Mouse (Mus musculus) heart, embryonic 10.5 days (tissue): ENCODE data around the gene Sh3glb2. TPM values are rescaled to one million over a fixed set of nuclear protein-coding genes. Genes with fewer than 3 reads are reported as not detected.
A peak's percentile ranks its signal among the peaks of the same experiment; 100 is the strongest.

Source experiments
- DNase-seq: peaks from one replicate; pipeline ENCODE4 v3.0.0-alpha.2; 2017; ENCODE audit warnings: low spot score
- H3K27ac ChIP-seq: fragments of 300-500 bp; sonication (generic); 2 replicates; pipeline ENCODE4 v1.5.1; 2016; ENCODE audit warnings: mild to moderate bottlenecking
- H3K27me3 ChIP-seq: fragments of 300-500 bp; sonication (generic); 2 replicates; pipeline ENCODE4 v1.6.1; 2016; ENCODE audit warnings: mild to moderate bottlenecking; ENCODE audit not compliant: poor library complexity, insufficient read depth, severe bottlenecking
- H3K36me3 ChIP-seq: fragments of 300-500 bp; sonication (generic); 2 replicates; pipeline ENCODE4 v1.6.1; 2016; ENCODE audit warnings: mild to moderate bottlenecking, moderate library complexity
- H3K4me1 ChIP-seq: fragments of 300-500 bp; sonication (generic); 2 replicates; pipeline ENCODE4 v1.6.1; 2016; ENCODE audit warnings: mild to moderate bottlenecking
- H3K4me3 ChIP-seq: fragments of 300-500 bp; sonication (generic); 2 replicates; pipeline ENCODE4 v1.5.1; 2016; ENCODE audit warnings: mild to moderate bottlenecking, moderate library complexity
- H3K9me3 ChIP-seq: fragments of 300-500 bp; sonication (generic); 2 replicates; pipeline ENCODE4 v1.6.1; 2016; ENCODE audit warnings: mild to moderate bottlenecking, moderate library complexity
- WGBS: fragments of 180-500 bp; shearing (Covaris S2); methylation state at CpG from one replicate; pipeline ENCODE4 v1.1.7; 2016; 5-methylcytosine and 5-hydroxymethylcytosine counted together
- polyA plus RNA-seq: library from polyadenylated mRNA; unstranded; fragments of >200 nt; fragmentation: Nextera tagmentation; extraction: Ambion mirVana; gene quantifications from 2 replicates; pipeline ENCODE4 v1.2.1, GENCODE M21; 2016

Sh3glb2 gene
- polyA plus RNA-seq, 1 experiment from 2014 or later = 101 TPM

DNA sequence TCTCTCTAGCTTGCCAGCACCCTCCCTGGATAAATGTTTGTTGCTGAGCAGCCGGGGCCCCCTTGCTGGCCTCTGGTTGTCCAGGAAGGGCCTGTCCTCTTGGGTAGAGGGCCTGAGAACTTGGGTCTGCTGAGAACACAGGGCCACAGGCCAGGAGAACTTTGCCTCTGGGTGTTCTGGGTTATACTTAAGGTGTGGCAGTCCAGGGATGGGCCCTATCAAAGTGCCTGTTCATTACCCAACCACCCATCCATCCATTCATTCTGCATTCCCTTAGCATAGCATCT lies 34.2 kb upstream of the Sh3glb2 start:
- Histone ChIP-seq H3K36me3 (peaks cover 32% of the 10 kb centered on the region), H3K9me3 (no peaks in the 10 kb centered on the region), H3K4me3 (peak overlapping the region; percentile 84), H3K27ac (peak overlapping the region; percentile 91), H3K27me3 (no peaks in the 10 kb centered on the region), H3K4me1 (peaks cover 33% of the 10 kb centered on the region)
- 63% methylated on average over 1 of the region's 1 CpGs for WGBS
- no peak for DNase-seq

- peak; percentile 83 for DNase-seq
- Histone ChIP-seq H3K4me3 (peak overlapping the region; percentile 84), H3K27ac (peak overlapping the region; percentile 91), H3K4me1 (peaks cover 29% of the 10 kb centered on the region), H3K9me3 (no peaks in the 10 kb centered on the region), H3K27me3 (no peaks in the 10 kb centered on the region), H3K36me3 (peaks cover 27% of the 10 kb centered on the region)
- WGBS = under 1% methylated on average over 54 of the region's 54 CpGs
Observed at GRCm38 (mm10) chr2:30392577-30393369, 33.6 kb upstream of the Sh3glb2 start.

DNA sequence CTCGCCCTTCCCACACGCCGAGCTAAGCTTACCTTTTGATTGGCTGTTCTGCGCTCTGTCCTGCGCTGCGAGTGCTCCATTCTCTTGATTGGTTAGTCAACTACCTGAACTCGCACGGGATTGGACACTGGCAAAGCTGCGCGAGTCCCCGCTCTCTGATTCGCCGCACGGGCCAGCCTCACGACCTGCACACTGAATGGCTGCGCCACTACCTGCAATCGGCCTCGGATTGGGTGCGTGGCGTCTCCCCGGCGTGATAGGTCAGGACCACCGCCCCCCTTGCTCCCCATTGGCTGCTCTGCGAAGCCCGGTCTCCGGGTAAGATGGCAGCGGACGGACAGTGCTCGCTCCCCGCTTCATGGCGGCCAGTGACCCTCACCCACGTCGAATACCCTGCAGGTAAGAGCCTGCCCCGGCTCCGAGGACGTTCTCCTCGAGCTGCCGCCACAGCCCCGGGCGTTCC lies 33.0 kb upstream of the Sh3glb2 start, which contains the start of gene Dolpp1:
Gene Dolpp1, plus strand, starts transcription at position 141 of the 463 bp plus-strand sequence.
- peak; percentile 100 for DNase-seq
- H3K9me3 ChIP-seq = no peaks in the 10 kb centered on the region
- H3K27ac ChIP-seq = peak within 1 kb of the TSS; percentile 91
- under 1% methylated on average over 40 of the region's 40 CpGs for WGBS
- H3K4me3 ChIP-seq = peak within 1 kb of the TSS; percentile 84
- peaks cover 29% of the 10 kb centered on the region for H3K4me1 ChIP-seq
- H3K27me3 ChIP-seq = no peaks in the 10 kb centered on the region
- peaks cover 21% of the 10 kb centered on the region for H3K36me3 ChIP-seq

DNA sequence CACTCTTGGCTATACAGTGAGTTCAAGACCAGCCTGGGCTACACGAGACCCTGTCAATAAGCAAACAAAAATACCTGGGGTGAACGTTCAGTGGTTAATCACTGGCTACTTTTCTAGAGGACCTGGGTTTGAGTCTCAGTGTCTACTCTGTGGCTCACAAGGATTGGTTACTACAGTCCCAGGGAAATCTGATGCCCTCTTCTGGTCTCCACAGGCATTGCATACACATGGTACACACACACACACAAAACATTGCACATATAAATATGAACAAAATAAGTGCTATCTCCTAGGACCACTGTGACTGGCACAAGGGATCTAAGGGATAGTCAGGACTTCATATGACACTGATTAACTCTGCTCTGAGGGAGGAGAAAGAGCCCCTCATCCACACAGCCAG lies 29.9 kb upstream of the Sh3glb2 start:
- no peak for DNase-seq
- peaks cover 19% of the 10 kb centered on the region for H3K36me3 ChIP-seq
- WGBS = 91% methylated on average over 2 of the region's 2 CpGs

GRCm38 (mm10) chr2:30386913-30387312 lies 27.8 kb upstream of the Sh3glb2 start:
- H3K36me3 ChIP-seq = peaks cover 39% of the 10 kb centered on the region
- no peaks in the 10 kb centered on the region for H3K27me3 ChIP-seq
- DNase-seq = no peak
- H3K4me3 ChIP-seq = no peak overlapping the region
- no peak overlapping the region for H3K27ac ChIP-seq
- WGBS = 82% methylated on average over 9 of the region's 9 CpGs
- H3K9me3 ChIP-seq = no peaks in the 10 kb centered on the region
- peaks cover 12% of the 10 kb centered on the region; the same call in 1 of the 2 replicates for H3K4me1 ChIP-seq

More for the DNA sequence above, 29.9 kb upstream of the Sh3glb2 start:
- Histone ChIP-seq H3K9me3 (no peaks in the 10 kb centered on the region), H3K4me1 (peaks cover 25% of the 10 kb centered on the region), H3K27ac (no peak overlapping the region), H3K27me3 (no peaks in the 10 kb centered on the region), H3K4me3 (no peak overlapping the region)

- Histone ChIP-seq H3K4me1 (peaks cover 1% of the 10 kb centered on the region; the same call in 1 of the 2 replicates), H3K9me3 (no peaks in the 10 kb centered on the region), H3K27me3 (no peaks in the 10 kb centered on the region), H3K36me3 (peaks cover 53% of the 10 kb centered on the region), H3K27ac (no peak overlapping the region), H3K4me3 (no peak overlapping the region)
- DNase-seq = no peak
- WGBS = 87% methylated on average over 4 of the region's 4 CpGs
Observed at GRCm38 (mm10) chr2:30385591-30385990, 26.5 kb upstream of the Sh3glb2 start.

GRCm38 (mm10) chr2:30384814-30385213 lies 25.7 kb upstream of the Sh3glb2 start:
- Histone ChIP-seq H3K4me3 (no peak overlapping the region), H3K27me3 (no peaks in the 10 kb centered on the region), H3K4me1 (peaks cover 7% of the 10 kb centered on the region; the same call in 1 of the 2 replicates), H3K9me3 (no peaks in the 10 kb centered on the region), H3K36me3 (peaks cover 60% of the 10 kb centered on the region), H3K27ac (no peak overlapping the region)
- no peak for DNase-seq
- WGBS = 75% methylated on average over 5 of the region's 5 CpGs

DNA sequence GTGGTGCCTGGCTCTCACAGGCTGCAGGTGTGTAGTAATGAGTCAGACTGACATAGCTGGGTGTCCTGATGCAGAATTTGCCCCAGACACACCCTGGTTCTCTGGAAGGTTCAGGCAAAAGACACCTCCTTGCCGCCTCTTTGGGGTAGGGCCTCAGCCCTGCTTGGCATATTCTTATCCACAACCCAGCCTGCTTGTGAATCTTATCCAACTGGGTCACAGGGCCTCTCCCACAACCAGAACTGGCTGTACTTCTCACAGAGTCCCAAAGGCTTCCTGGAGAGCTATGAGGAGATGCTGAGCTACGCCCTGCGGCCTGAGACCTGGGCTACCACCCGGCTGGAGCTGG lies 22.2 kb upstream of the Sh3glb2 start:
- no peaks in the 10 kb centered on the region for H3K9me3 ChIP-seq
- peak overlapping the region; percentile 24; the same call in 1 of the 2 replicates for H3K27ac ChIP-seq
- H3K4me3 ChIP-seq = no peak overlapping the region
- no peaks in the 10 kb centered on the region for H3K27me3 ChIP-seq
- H3K4me1 ChIP-seq = peaks cover 10% of the 10 kb centered on the region; the same call in 1 of the 2 replicates
- 91% methylated on average over 4 of the region's 4 CpGs for WGBS
- DNase-seq = no peak
- peaks cover 95% of the 10 kb centered on the region for H3K36me3 ChIP-seq

GRCm38 (mm10) chr2:30380564-30381376 lies 21.6 kb upstream of the Sh3glb2 start:
- Histone ChIP-seq H3K9me3 (no peaks in the 10 kb centered on the region), H3K4me3 (no peak overlapping the region), H3K27me3 (no peaks in the 10 kb centered on the region), H3K4me1 (peaks cover 10% of the 10 kb centered on the region; the same call in 1 of the 2 replicates), H3K36me3 (peaks cover 100% of the 10 kb centered on the region), H3K27ac (peak overlapping the region; percentile 37; the same call in 1 of the 2 replicates)
- DNase-seq = peak; percentile 83
- WGBS = 84% methylated on average over 10 of the region's 10 CpGs

DNA sequence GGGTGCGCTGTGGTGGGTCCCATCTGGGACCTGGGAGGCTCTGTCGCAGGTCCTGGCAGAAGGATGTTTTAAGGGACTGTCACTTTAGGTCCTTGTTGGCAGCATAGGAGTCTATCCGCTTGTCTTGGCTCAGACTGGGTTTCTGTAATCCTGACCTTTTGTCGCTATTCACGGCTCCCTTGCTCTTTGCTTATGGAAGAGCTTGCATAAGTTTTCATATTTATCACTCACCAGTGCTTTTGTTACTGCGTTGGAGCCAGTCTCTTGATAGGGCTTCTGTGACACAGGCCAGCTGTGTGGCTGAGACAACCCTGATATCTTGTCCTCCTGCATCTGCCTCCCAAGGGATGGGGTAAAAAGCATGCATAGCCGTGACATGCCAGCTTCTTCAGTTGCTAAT lies 20.2 kb upstream of the Sh3glb2 start:
- Histone ChIP-seq H3K27ac (peak overlapping the region; percentile 64; the same call in 1 of the 2 replicates), H3K9me3 (no peaks in the 10 kb centered on the region), H3K4me3 (no peak overlapping the region), H3K27me3 (no peaks in the 10 kb centered on the region), H3K36me3 (peaks cover 99% of the 10 kb centered on the region), H3K4me1 (peaks cover 10% of the 10 kb centered on the region; the same call in 1 of the 2 replicates)
- 81% methylated on average over 7 of the region's 7 CpGs for WGBS
- no peak for DNase-seq

DNA sequence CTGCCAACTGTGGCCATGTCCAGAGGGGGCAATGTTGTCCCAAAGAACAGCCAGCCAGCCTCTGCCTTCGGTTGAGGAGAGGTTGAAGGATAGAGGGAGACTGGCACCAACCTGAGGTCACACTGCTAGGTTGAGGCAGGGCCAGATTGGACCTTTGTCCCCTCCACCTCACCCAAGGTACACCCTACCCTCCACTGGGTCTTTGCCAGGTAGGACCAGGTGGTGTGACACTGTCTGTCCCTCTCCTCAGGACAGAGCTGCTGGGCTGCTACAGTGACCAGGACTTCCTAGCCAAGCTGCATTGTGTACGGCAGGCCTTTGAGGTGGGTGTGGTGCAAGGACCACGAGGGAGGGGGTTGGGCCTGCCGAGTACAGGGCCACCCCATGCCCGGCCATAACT lies 18.6 kb upstream of the Sh3glb2 start:
- no peak overlapping the region for H3K4me3 ChIP-seq
- no peak for DNase-seq
- H3K27me3 ChIP-seq = no peaks in the 10 kb centered on the region
- 82% methylated on average over 5 of the region's 5 CpGs for WGBS
- peaks cover 99% of the 10 kb centered on the region for H3K36me3 ChIP-seq
- H3K4me1 ChIP-seq = peaks cover 10% of the 10 kb centered on the region; the same call in 1 of the 2 replicates
- H3K9me3 ChIP-seq = no peaks in the 10 kb centered on the region
- no peak overlapping the region for H3K27ac ChIP-seq

- Histone ChIP-seq H3K27me3 (no peaks in the 10 kb centered on the region), H3K9me3 (no peaks in the 10 kb centered on the region), H3K27ac (no peak overlapping the region), H3K4me3 (no peak overlapping the region), H3K4me1 (peaks cover 10% of the 10 kb centered on the region; the same call in 1 of the 2 replicates), H3K36me3 (peaks cover 99% of the 10 kb centered on the region)
- DNase-seq = no peak
- 94% methylated on average over 10 of the region's 10 CpGs for WGBS
Observed at GRCm38 (mm10) chr2:30375893-30376292, 16.8 kb upstream of the Sh3glb2 start.

- Histone ChIP-seq H3K4me3 (no peak overlapping the region), H3K4me1 (0 out of 2 replicates have a peak, but pooled peaks cover 2% of the 10 kb centered on the region), H3K27ac (no peak overlapping the region), H3K9me3 (no peaks in the 10 kb centered on the region), H3K27me3 (no peaks in the 10 kb centered on the region), H3K36me3 (peaks cover 99% of the 10 kb centered on the region)
- DNase-seq = no peak
- 95% methylated on average over 5 of the region's 5 CpGs for WGBS
Observed at GRCm38 (mm10) chr2:30372726-30373125, 13.6 kb upstream of the Sh3glb2 start.
